Mouse (Mus musculus) NIH3T3 (cell line): ENCODE results near the gene Ppp4r1.

Source experiments
- DNase-seq: peaks from one replicate; pipeline ENCODE4 v3.0.0-alpha.2; 2012; ENCODE audit warnings: low read depth

Ppp4r1 gene

DNA sequence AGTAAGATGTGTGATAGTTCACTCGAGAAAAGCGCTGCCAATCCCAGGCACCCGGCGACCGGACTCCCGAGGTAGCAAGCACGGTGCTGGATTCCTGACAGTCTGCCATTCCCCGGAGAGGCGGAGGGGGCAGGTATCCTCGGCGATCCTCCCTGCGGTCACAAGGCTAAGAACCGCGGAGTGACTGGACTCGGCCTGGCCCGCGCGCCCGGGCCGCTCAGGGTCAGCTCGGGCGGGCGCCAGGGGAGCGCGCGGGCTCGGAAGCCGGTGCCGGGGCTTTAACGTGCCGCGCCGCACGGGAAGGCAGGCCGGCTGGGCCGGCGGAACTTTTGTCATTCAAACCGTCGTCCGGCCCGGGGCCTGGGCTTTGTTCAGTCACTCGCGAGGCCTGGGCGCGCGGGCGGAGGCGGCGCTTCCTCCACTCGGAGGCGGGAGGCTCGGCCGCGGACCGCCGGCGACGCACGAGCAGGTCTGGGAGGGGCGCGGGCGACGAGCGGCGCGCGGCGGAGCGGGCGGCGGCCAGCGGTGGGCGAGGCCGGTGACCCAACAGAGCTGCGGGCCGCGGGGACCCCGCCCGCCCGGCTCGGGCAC lies at the start of gene Ppp4r1:
Gene Ppp4r1, plus strand, starts transcription at position 23 of the 591 bp plus-strand sequence.
- DNase-seq, result peak; percentile 89

- DNase-seq, result no peak
Observed at GRCm38 (mm10) chr17:65732666-65733065, 49.7 kb upstream of the Ppp4r1 start.

DNA sequence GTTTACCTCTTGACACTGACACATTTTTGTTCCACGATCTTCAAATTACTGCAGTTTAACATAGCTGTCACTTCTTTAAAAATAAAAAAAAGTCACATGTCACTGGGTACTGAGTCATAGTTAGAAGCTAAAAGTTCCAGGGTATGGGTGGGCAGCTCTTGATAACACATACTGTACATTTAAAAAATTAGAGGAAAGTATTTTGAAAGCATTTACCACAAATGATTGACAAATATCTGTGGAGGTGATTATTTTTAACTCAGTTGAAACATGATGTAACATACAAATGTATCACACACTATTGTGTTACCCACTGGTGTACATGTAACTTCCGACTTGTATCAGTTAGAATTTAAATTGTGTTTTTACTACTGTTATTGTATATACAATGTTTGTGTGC lies 47.3 kb upstream of the Ppp4r1 start:
- DNase-seq, result no peak

DNA sequence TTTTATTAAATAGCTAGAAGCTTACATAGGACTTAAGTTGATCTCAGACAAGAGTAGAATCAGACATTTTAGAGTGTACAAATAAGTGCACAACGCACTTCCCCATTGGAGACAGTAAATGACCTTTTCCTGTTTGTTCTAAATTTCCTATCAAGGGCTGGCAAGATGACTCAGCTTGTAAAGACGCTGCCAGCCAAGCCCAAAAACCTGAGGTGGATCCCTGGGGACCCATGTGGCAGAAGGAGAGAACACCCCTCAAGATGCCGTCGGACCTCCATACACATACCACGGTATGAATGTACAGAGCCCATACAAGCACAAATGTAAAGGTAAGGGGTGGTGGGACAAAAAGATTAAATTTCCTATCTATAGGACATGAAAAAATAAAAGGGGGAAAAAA lies 45.2 kb upstream of the Ppp4r1 start:
- peak; percentile 77 for DNase-seq

- peak; percentile 94 for DNase-seq
Observed at GRCm38 (mm10) chr17:65737622-65738021, 44.8 kb upstream of the Ppp4r1 start.

DNA sequence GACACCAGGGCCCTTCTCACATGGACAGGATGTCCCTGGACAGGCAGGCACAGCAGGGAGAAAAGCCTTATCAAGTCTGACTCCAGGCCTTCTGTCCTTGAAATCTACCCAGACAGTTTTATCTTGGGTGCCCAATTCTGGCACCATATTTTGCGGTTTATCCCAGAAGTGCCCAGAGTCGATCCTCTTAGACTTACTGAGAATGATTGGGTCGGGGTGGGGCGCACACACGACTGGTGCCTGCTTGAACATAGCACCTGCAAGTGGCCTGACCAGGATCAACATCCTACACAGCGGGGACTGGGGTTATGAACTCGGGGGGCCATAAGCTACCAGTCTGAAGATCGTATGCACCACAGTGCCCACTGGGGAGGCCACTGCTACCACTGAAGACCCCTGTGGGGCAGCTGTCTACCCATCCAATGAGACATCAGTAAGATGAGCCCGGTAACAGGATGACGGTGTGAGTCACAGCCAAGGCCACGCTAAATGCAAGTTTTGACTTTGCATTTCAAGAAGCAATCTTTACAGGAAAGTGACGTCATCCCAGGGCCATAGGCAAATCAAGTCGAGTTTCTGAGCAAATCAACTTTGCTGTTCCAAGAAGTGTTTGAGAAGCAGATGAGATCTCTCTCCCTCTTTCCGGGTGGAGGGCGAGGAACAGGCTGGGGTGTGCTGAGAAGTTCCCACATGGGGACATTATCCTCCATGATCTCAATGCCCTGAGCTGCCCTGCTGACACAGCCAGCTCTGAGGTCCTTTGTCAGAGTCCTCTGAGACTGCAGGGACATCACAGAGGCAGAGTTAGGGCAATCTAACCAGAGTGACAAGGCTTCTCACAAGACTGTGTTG lies 42.3 kb upstream of the Ppp4r1 start:
- peak; percentile 34 for DNase-seq

DNA sequence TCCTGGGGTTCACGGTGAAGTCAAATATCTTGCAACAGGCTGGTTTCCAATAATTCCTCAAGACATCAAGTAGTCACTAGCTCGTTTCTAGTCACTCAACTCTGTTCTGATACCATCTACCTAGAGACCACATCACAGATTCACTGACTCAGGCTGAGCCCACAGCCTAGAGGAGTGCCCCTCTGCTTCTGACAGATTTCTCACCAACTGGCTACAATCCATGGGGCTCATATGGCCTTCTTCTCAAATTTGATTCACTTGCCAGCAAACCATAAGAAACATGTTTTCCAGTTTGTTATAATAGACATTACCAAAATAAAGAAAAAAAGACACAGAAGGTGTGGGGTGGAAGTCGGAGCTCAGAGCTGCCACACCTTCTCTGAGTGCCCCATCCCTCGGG lies 40.8 kb upstream of the Ppp4r1 start:
- no peak for DNase-seq

DNA sequence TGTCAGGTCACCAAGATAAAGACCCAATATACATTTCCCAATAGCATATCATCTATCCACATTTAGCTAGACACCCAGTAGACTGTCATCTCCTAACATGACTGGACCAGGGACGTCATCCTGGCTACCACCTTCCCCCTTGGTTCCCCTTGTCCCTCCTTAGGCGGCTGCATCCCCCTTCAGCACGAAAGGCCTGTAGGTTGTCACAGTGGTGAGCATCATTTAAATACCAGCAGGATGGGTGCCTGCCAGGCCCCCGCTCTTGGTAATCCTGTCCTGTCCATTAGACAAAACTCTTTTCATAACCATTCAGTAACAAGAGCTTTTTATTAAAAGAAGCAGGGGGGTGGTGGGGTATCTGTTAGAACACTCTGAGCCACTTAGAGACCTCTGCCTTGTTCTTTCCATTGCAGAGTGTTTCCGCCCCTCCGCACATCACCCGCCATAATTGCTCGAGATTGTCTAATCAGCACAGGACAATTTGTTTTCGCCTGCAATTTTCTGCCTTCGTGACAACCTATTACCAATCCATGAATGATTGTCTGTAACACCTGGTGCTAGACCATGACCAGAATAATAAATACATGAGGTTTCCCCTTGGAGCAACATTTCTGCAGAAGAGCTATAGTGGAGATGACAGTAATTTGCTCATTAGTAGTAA lies 40.0 kb upstream of the Ppp4r1 start:
- DNase-seq, result no peak

DNA sequence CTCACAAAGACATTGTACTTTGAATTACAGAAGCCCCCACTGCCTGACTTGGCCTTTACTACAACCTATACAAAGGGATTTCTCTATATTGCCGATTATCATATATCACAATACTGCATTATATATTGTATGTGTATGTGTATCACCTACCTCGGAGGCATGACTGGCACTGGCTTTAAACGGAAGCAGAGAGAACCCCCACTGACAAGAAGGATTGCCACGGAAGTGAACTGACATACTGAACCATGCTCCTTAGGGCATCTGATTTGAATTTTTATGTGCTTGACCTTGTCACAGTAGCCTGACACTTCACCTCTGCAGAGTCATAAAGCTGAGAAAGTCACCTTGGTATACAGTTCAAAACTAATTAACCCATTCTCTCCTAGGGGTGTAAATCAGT lies 39.4 kb upstream of the Ppp4r1 start:
- no peak for DNase-seq

DNA sequence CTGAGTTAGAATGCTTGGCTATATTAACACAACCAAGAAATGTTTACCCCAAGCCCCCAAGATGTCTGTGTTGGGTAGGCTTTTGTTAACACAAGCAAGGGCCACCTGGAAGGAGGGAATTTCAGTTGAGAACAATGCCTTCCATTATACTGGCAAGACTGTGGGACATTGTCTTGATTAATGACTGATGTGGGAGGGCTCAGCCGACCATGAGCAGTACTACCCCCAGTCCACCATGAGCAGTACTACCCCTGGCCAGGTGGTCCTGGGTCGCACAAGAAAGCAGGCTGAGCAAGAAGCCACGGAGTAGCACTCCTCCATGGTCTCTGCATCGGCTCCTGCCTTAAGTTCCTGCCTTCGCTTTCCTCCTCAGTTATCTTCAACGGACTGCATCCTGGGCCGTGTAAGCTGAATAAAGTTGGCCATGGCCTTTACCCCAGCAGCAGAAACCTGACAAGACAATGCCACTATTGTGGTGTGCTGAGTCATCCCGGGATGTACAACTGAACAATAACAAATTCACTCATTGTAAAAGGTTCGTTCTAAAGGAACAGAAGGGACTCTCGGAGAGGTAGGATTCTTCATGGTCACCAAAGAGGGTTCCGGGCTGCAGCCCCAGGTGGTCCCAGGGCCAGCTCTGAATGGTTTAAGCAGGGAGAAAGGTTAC lies 38.6 kb upstream of the Ppp4r1 start:
- DNase-seq, result no peak

GRCm38 (mm10) chr17:65746314-65746713 lies 36.1 kb upstream of the Ppp4r1 start:
- no peak for DNase-seq

DNA sequence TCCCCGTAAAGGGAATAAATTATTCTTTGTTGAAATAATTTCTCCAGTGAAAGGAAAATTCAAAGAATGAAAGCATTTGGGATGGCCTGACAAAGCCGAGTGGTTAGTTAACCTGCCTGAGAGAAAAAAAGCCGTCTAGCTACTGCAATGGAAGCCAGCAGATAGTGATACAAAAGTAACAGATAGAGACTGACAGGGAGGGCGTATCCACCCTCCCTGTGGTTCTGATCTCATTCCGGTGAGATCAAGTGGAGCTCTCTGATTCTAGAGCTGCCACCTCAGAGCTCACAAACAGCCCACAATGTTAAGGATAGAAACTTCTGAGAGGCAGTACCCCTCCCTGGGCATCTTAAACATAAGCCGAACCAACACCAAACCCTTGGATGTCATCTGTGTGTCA lies 33.4 kb upstream of the Ppp4r1 start:
- DNase-seq, result no peak

GRCm38 (mm10) chr17:65749803-65750202 lies 32.6 kb upstream of the Ppp4r1 start:
- no peak for DNase-seq

- no peak for DNase-seq
Observed at GRCm38 (mm10) chr17:65750301-65750700, 32.1 kb upstream of the Ppp4r1 start.

DNA sequence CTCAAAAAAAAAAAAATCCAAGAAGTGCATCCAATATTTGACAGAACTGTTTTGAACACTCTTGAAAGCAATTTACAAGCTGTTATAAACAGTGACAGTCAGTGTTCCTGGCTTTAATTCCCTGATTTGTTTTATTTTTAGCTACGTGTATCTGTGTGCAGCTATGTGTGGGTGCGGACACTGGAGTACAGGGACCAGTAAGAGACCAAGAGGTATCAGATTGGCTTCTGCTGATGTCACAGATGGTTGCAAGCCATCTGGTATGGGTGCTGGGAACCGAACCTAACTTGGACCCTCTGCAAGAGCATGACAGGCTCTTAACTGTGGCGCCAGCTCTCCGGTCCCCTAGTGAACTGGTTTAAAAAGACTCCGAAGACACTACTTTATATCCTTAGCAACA lies 29.2 kb upstream of the Ppp4r1 start:
- DNase-seq, result no peak

- no peak for DNase-seq
Observed at GRCm38 (mm10) chr17:65755857-65756256, 26.5 kb upstream of the Ppp4r1 start.

DNA sequence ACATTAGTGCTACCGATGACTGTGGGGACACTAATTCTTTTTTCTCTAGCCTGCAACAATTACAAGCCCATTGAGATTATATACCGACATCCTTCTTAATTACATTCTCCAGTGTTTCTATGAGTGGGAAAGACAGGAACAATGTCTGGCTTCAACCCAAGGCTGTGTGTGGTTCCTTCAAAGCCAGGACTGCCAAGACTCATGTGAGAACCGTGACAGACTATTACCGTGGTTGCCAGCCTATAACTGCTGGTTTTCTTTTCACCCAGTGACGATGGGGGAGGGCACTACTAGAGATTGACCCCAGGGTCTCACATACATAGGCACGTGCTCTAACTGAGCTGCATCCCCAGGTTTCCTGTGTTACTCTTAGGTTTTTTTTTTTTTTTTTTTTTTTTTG lies 25.2 kb upstream of the Ppp4r1 start:
- no peak for DNase-seq

DNA sequence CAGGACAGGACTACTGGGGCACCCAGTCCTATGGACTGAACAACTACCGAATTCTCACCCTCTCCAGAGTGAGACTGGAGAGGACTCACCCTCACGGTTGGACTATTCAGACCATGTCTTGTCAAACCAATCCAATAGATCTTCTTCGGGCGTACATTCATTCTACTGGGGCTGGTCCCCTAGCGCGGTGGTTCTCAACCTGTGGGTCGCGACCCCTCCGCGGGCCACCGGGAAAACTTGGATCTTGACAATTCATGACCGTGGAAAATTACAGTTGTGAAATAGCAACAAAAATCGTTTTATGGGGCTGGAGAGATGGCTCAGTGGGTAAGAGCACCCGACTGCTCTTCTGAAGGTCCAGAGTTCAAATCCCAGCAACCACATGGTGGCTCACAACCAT lies 19.2 kb upstream of the Ppp4r1 start:
- no peak for DNase-seq

GRCm38 (mm10) chr17:65768486-65768885 lies 13.9 kb upstream of the Ppp4r1 start:
- peak; percentile 86 for DNase-seq

DNA sequence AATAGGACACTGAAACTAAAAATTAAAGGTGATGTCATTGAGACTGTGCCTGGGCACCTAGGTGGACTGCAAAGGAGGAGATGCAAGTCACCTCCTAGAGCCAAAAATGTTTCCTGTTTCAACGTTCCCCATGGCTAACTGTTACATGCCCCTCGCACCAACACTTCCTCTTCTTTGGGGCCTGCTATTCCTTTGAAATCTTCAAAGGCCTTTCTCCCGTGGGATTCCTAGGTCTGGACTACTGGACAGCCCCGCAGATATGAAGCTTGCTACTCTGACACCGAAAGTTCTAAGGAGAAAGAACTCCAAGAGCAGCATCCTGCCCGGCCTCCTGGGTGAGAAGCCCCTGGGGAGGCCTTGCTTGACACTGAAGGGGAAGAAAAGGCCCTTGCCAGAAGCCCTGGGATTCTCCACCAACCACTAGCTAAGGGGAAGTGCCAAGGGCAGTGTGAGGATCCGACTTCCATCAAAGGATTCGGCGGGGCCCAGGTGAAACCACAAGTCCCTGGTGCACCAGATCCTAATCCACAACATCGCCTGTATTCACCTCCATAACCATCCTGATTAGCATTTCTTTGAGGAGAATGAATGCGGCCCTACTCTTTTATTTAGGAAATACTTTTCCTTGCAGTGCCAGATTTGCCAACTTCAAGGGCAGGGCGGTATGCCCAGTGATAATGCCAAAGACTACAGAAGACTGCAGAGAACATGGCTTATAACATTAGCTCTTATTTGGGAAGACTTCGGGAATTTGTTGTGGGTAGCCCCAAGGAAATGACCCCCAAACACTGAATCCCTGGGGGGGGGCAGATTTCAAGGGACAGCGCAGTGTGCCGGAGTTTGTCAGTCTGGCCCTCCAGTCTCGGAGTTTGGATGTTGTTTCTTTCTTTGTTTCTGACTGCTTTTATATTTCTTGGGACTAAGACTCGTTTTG lies 11.1 kb upstream of the Ppp4r1 start:
- peak; percentile 40 for DNase-seq
